Mouse (Mus musculus) heart, postnatal 0 days (tissue): Measurements from ENCODE around the gene Gfra1. TPM values are rescaled to one million over a fixed set of nuclear protein-coding genes. Genes with fewer than 3 reads are reported as not detected.

ENCODE experiments used
- ATAC-seq: fragments of 200-750 bp; cut with Nextera tagmentation; 2 replicates; pipeline ENCODE4 v1.8.0; 2017; ENCODE audit warnings: low read depth, moderate number of reproducible peaks, moderate library complexity; ENCODE audit not compliant: insufficient read depth
- DNase-seq: peaks from one replicate; pipeline ENCODE4 v3.0.0-alpha.2; 2016; ENCODE audit warnings: low spot score
- H3K27ac ChIP-seq: fragments of 300-500 bp; sonication (generic); 2 replicates; pipeline ENCODE4 v1.5.1; 2014; ENCODE audit warnings: low read depth, mild to moderate bottlenecking
- H3K27me3 ChIP-seq: fragments of 300-500 bp; sonication (generic); 2 replicates; pipeline ENCODE4 v1.6.1; 2014; ENCODE audit warnings: low read length, mixed read lengths; ENCODE audit not compliant: control insufficient read depth, insufficient read depth
- H3K36me3 ChIP-seq: fragments of 300-500 bp; sonication (generic); replicated peaks from 2 replicates; pipeline ENCODE4 v1.6.1; 2014; ENCODE audit warnings: low read length, mixed read lengths; ENCODE audit not compliant: control insufficient read depth, insufficient read depth
- H3K4me1 ChIP-seq: fragments of 300-500 bp; sonication (generic); 2 replicates; pipeline ENCODE4 v1.6.1; 2014; ENCODE audit warnings: antibody characterized with exemption; ENCODE audit not compliant: control insufficient read depth, insufficient read depth
- H3K4me2 ChIP-seq: fragments of 300-500 bp; sonication (generic); 2 replicates; pipeline ENCODE4 v1.6.1; 2014; ENCODE audit warnings: low read depth, mild to moderate bottlenecking, low read length, moderate library complexity
- H3K4me3 ChIP-seq: fragments of 300-500 bp; sonication (generic); 2 replicates; pipeline ENCODE4 v1.5.1; 2014; ENCODE audit warnings: low read depth, low read length
- H3K9ac ChIP-seq: fragments of 300-500 bp; sonication (generic); replicated peaks from 2 replicates; pipeline ENCODE4 v1.6.1; 2014; ENCODE audit warnings: low read depth, low read length, mixed read lengths
- H3K9me3 ChIP-seq: fragments of 300-500 bp; sonication (generic); replicated peaks from 2 replicates; pipeline ENCODE4 v1.6.1; 2016; ENCODE audit warnings: low read length; ENCODE audit not compliant: control insufficient read depth
- CTCF ChIP-seq: IDR thresholded peaks from 2 replicates; pipeline ENCODE4 v1.5.1; 2016; ENCODE audit warnings: antibody characterized with exemption, control low read depth, low read depth
- EP300 ChIP-seq: IDR thresholded peaks from 2 replicates; pipeline ENCODE4 v1.6.1; 2016; ENCODE audit warnings: antibody characterized with exemption, low read depth
- WGBS: fragments of 180-500 bp; shearing (Covaris S2); extraction: QIAGEN DNeasy Blood & Tissue Kit; methylation state at CpG from one replicate; pipeline ENCODE4 v1.1.7; 2014; 5-methylcytosine and 5-hydroxymethylcytosine counted together
- polyA plus RNA-seq: library from polyadenylated mRNA; unstranded; fragments of >200 nt; fragmentation: Nextera tagmentation; extraction: Ambion mirVana; gene quantifications from 2 replicates; pipeline ENCODE4 v1.2.1, GENCODE M21; 2015
- total RNA-seq: library from RNA; depleted of rRNA; stranded (reverse); fragments of >200 nt; gene quantifications from 2 replicates; pipeline ENCODE4 v1.2.3, GENCODE M21; 2014; ENCODE audit warnings: low replicate concordance

Gene Gfra1
- total and polyA plus RNA-seq, 2 experiments from 2014 or later, result 0.63 to 0.65 TPM

GRCm38 (mm10) chr19:58391796-58392195 lies 63.9 kb downstream of the Gfra1 start:
- Histone ChIP-seq H3K9ac (no peak overlapping the region), H3K4me1 (no peaks in the 10 kb centered on the region), H3K9me3 (no peaks in the 10 kb centered on the region), H3K27me3 (no peaks in the 10 kb centered on the region), H3K4me2 (no peak overlapping the region), H3K36me3 (no peaks in the 10 kb centered on the region), H3K4me3 (no peak overlapping the region), H3K27ac (no peak overlapping the region)
- TF ChIP-seq CTCF, result no peak
- no peak for TF ChIP-seq EP300
- ATAC-seq, result no peak
- WGBS, result 77% methylated on average over 5 of the region's 5 CpGs
- no peak for DNase-seq

GRCm38 (mm10) chr19:58389466-58389865 lies 66.2 kb downstream of the Gfra1 start:
- DNase-seq, result no peak
- TF ChIP-seq EP300, result no peak
- no peak for TF ChIP-seq CTCF
- no peaks in the 10 kb centered on the region for H3K4me1 ChIP-seq
- no peaks in the 10 kb centered on the region for H3K36me3 ChIP-seq
- H3K9me3 ChIP-seq, result no peaks in the 10 kb centered on the region
- 79% methylated on average over 8 of the region's 8 CpGs for WGBS
- no peak overlapping the region for H3K9ac ChIP-seq
- no peak overlapping the region for H3K27ac ChIP-seq
- no peak overlapping the region for H3K4me3 ChIP-seq
- no peaks in the 10 kb centered on the region for H3K27me3 ChIP-seq
- H3K4me2 ChIP-seq, result no peak overlapping the region
- no peak for ATAC-seq

- Histone ChIP-seq H3K27ac (no peak overlapping the region), H3K9ac (no peak overlapping the region), H3K4me3 (no peak overlapping the region), H3K36me3 (no peaks in the 10 kb centered on the region), H3K9me3 (no peaks in the 10 kb centered on the region), H3K27me3 (no peaks in the 10 kb centered on the region), H3K4me1 (no peaks in the 10 kb centered on the region), H3K4me2 (no peak overlapping the region)
- ATAC-seq, result no peak
- WGBS, result 91% methylated on average over 18 of the region's 18 CpGs
- no peak for DNase-seq
- TF ChIP-seq CTCF, result no peak
- TF ChIP-seq EP300, result no peak
Observed at GRCm38 (mm10) chr19:58388851-58389447, 66.8 kb downstream of the Gfra1 start.

- Histone ChIP-seq H3K9me3 (no peaks in the 10 kb centered on the region), H3K4me3 (no peak overlapping the region), H3K4me2 (no peak overlapping the region), H3K27me3 (no peaks in the 10 kb centered on the region), H3K4me1 (no peaks in the 10 kb centered on the region), H3K9ac (no peak overlapping the region), H3K36me3 (no peaks in the 10 kb centered on the region), H3K27ac (no peak overlapping the region)
- DNase-seq (no peak), ATAC-seq (no peak)
- WGBS, result 35% methylated on average over 3 of the region's 3 CpGs
- TF ChIP-seq EP300 (no peak), CTCF (no peak)
Observed at GRCm38 (mm10) chr19:58383273-58383672, 72.4 kb downstream of the Gfra1 start.

- ATAC-seq (no peak), DNase-seq (no peak)
- no peaks in the 10 kb centered on the region for H3K27me3 ChIP-seq
- no peak overlapping the region for H3K9ac ChIP-seq
- TF ChIP-seq CTCF, result no peak
- no peak for TF ChIP-seq EP300
- no peaks in the 10 kb centered on the region for H3K4me1 ChIP-seq
- no peak overlapping the region for H3K4me3 ChIP-seq
- H3K4me2 ChIP-seq, result no peak overlapping the region
- WGBS, result 93% methylated on average over 7 of the region's 7 CpGs
- H3K9me3 ChIP-seq, result no peaks in the 10 kb centered on the region
- no peaks in the 10 kb centered on the region for H3K36me3 ChIP-seq
- H3K27ac ChIP-seq, result no peak overlapping the region
Observed at GRCm38 (mm10) chr19:58382535-58382934, 73.2 kb downstream of the Gfra1 start.

GRCm38 (mm10) chr19:58377969-58378368 lies 77.7 kb downstream of the Gfra1 start:
- no peak for TF ChIP-seq CTCF
- TF ChIP-seq EP300, result no peak
- 46% methylated on average over 8 of the region's 8 CpGs for WGBS
- H3K4me1 ChIP-seq, result no peaks in the 10 kb centered on the region
- no peak for DNase-seq
- H3K27me3 ChIP-seq, result no peaks in the 10 kb centered on the region
- H3K4me2 ChIP-seq, result no peak overlapping the region
- H3K9ac ChIP-seq, result no peak overlapping the region
- ATAC-seq, result no peak
- no peaks in the 10 kb centered on the region for H3K36me3 ChIP-seq
- no peak overlapping the region for H3K4me3 ChIP-seq
- no peaks in the 10 kb centered on the region for H3K9me3 ChIP-seq
- no peak overlapping the region for H3K27ac ChIP-seq
